Mouse (Mus musculus) gastrocnemius, adult 2 months (tissue): ENCODE measurements around the gene Kiss1. TPM values are rescaled to one million over a fixed set of nuclear protein-coding genes. Genes with fewer than 3 reads are reported as not detected.

Experiments used
- DNase-seq: peaks from one replicate; pipeline ENCODE4 v3.0.0; 2022
- H3K27ac ChIP-seq: fragments of 200-600 bp; 2 replicates; pipeline ENCODE4 v1.8.1; 2022; ENCODE audit warnings: mild to moderate bottlenecking
- H3K4me3 ChIP-seq: fragments of 200-600 bp; 2 replicates; pipeline ENCODE4 v1.8.1; 2022; ENCODE audit warnings: mild to moderate bottlenecking, moderate library complexity
- CTCF ChIP-seq: fragments of 200-600 bp; IDR thresholded peaks from 2 replicates; pipeline ENCODE4 v1.8.1; 2022; ENCODE audit warnings: antibody characterized with exemption, mild to moderate bottlenecking, moderate library complexity
- intact Hi-C: fragments of 180-260 bp; cut with DNase I; formaldehyde crosslinking; loops from one replicate; pipeline ENCODE4 v1.15.1; 2025
- total RNA-seq, 2 experiments: library from RNA; stranded (reverse); gene quantifications; 2 replicates each; pipeline ENCODE4 v1.2.3; 2021

Gene Kiss1
- total RNA-seq, 2 experiments from 2014 or later, result not detected

- DNase-seq, result no peak
- no peak overlapping the region for H3K4me3 ChIP-seq
- no peak for TF ChIP-seq CTCF
- H3K27ac ChIP-seq, result no peak overlapping the region
- intact Hi-C loops, result no loop called here
Measured at GRCm38 (mm10) chr1:133370352-133370751, 48.7 kb downstream of the Kiss1 start.

GRCm38 (mm10) chr1:133371431-133371830 is 49.8 kb downstream of the Kiss1 start:
- Histone ChIP-seq H3K27ac (no peak overlapping the region), H3K4me3 (no peak overlapping the region)
- DNase-seq, result no peak
- TF ChIP-seq CTCF, result no peak
- intact Hi-C loops, result no loop called here

GRCm38 (mm10) chr1:133372113-133372512 is 50.4 kb downstream of the Kiss1 start:
- intact Hi-C loops, result no loop called here
- Histone ChIP-seq H3K27ac (no peak overlapping the region), H3K4me3 (no peak overlapping the region)
- DNase-seq, result no peak
- no peak for TF ChIP-seq CTCF

GRCm38 (mm10) chr1:133375696-133376346 is 54.1 kb downstream of the Kiss1 start:
- Histone ChIP-seq H3K27ac (no peak overlapping the region), H3K4me3 (no peak overlapping the region)
- DNase-seq, result no peak
- intact Hi-C loops, result no loop called here
- no peak for TF ChIP-seq CTCF

- no peak overlapping the region for H3K4me3 ChIP-seq
- intact Hi-C loops, result no loop called here
- TF ChIP-seq CTCF, result no peak
- no peak overlapping the region for H3K27ac ChIP-seq
- no peak for DNase-seq
Measured at GRCm38 (mm10) chr1:133377547-133377946, 55.9 kb downstream of the Kiss1 start.

Other genes starting within 250 kb of the Kiss1 start
- 10 to 100 TPM; 16.4 to 18.6 TPM for gene Ppp1r15b, start 190.7 kb upstream of the Kiss1 start, total RNA-seq
- 10 to 100 TPM in 1 of 2 experiments, 1 to 10 TPM in 1; 7.4 to 12.5 TPM for gene Plekha6, start 157.7 kb upstream of the Kiss1 start, total RNA-seq
- not detected for gene Golt1a, start 12.1 kb upstream of the Kiss1 start, total RNA-seq
- under 1 TPM in 1 of 2 experiments, not detected in 1; 0.15 TPM for gene Ren1, start 28.6 kb downstream of the Kiss1 start, total RNA-seq
- gene Etnk2, start 41.7 kb downstream of the Kiss1 start, total RNA-seq, result under 1 TPM; 0.10 to 0.20 TPM
- gene Sox13, start 102.5 kb downstream of the Kiss1 start, total RNA-seq, result 10 to 100 TPM in 1 of 2 experiments, 1 to 10 TPM in 1; 8.9 to 12.4 TPM